Mouse (Mus musculus) intestine, embryonic 15.5 days (tissue): ENCODE results near the gene Ptk7. TPM values are rescaled to one million over a fixed set of nuclear protein-coding genes. Genes with fewer than 3 reads are reported as not detected.
A peak's percentile ranks its signal among the peaks of the same experiment; 100 is the strongest.

ENCODE experiments used
- ATAC-seq: fragments of 200-750 bp; cut with Nextera tagmentation; 2 replicates; pipeline ENCODE4 v1.8.0; 2017; ENCODE audit warnings: moderate TSS enrichment, moderate library complexity
- H3K27ac ChIP-seq: fragments of 300-500 bp; sonication (generic); 2 replicates; pipeline ENCODE4 v1.5.1; 2015; ENCODE audit warnings: mild to moderate bottlenecking, inconsistent platforms
- H3K27me3 ChIP-seq: fragments of 300-500 bp; sonication (generic); replicated peaks from 2 replicates; pipeline ENCODE4 v1.6.1; 2015; ENCODE audit warnings: inconsistent platforms
- H3K36me3 ChIP-seq: fragments of 300-500 bp; sonication (generic); 2 replicates; pipeline ENCODE4 v1.6.1; 2015; ENCODE audit warnings: inconsistent platforms
- H3K4me1 ChIP-seq: fragments of 300-500 bp; sonication (generic); replicated peaks from 2 replicates; pipeline ENCODE4 v1.6.1; 2015; ENCODE audit warnings: inconsistent platforms
- H3K4me2 ChIP-seq: fragments of 300-500 bp; sonication (generic); replicated peaks from 2 replicates; pipeline ENCODE4 v1.6.1; 2015; ENCODE audit warnings: mild to moderate bottlenecking, inconsistent platforms
- H3K4me3 ChIP-seq: fragments of 300-500 bp; sonication (generic); replicated peaks from 2 replicates; pipeline ENCODE4 v1.5.1; 2015; ENCODE audit warnings: inconsistent platforms
- H3K9ac ChIP-seq: fragments of 300-500 bp; sonication (generic); 2 replicates; pipeline ENCODE4 v1.6.1; 2015; ENCODE audit warnings: inconsistent platforms
- H3K9me3 ChIP-seq: fragments of 300-500 bp; sonication (generic); 2 replicates; pipeline ENCODE4 v1.6.1; 2016; ENCODE audit warnings: inconsistent platforms
- WGBS: fragments of 180-500 bp; shearing (Covaris S2); methylation state at CpG from one replicate; pipeline ENCODE4 v1.1.7; 2015; 5-methylcytosine and 5-hydroxymethylcytosine counted together
- polyA plus RNA-seq: library from polyadenylated mRNA; unstranded; fragments of >200 nt; fragmentation: Nextera tagmentation; extraction: Ambion mirVana; gene quantifications from 2 replicates; pipeline ENCODE4 v1.2.1, GENCODE M21; 2015

Gene Ptk7
- polyA plus RNA-seq, 1 experiment from 2014 or later: 66.2 TPM

DNA sequence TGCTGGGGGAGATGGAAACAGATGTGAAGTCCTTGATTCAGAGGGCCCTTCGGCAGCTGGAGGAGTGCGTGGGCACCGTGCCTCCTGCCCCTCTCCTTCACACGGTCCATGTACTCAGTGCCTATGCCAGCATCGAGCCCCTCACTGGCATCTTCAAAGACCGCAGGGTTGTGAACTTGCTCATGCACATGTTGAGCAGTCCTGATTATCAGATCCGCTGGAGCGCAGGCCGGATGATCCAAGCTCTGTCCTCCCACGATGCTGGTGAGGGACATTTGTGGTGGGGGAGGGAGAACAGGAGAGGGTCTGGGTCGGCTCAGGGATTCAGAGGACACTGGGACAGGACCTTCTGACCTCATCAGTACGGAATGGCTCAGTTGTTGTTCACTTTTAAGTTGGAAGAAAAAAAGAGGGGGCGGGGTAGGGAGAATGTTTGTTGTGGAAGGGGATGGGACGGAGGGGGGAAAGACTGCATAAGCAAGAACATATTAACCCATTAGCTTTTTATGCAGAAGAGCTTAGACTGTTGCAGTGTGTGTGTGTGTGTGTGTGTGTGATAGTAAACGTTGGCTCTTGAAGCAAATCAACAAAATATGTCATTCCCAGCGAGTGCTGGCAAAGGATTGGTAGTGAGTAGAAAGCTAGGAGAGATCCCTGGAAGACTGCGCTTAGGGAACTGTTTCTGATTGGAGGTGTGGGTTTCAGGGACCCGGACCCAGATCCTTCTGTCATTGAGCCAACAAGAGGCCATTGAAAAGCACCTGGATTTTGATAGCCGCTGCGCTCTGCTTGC lies 22.6 kb upstream of the Ptk7 start:
- Histone ChIP-seq H3K27me3 (no peaks in the 10 kb centered on the region), H3K27ac (no peak overlapping the region), H3K4me2 (peak overlapping the region; percentile 74), H3K4me1 (peaks cover 29% of the 10 kb centered on the region), H3K36me3 (peaks cover 35% of the 10 kb centered on the region), H3K4me3 (peak overlapping the region; percentile 76), H3K9ac (peak overlapping the region; percentile 92), H3K9me3 (no peaks in the 10 kb centered on the region)
- WGBS: 63% methylated on average over 20 of the region's 20 CpGs
- ATAC-seq: no peak

DNA sequence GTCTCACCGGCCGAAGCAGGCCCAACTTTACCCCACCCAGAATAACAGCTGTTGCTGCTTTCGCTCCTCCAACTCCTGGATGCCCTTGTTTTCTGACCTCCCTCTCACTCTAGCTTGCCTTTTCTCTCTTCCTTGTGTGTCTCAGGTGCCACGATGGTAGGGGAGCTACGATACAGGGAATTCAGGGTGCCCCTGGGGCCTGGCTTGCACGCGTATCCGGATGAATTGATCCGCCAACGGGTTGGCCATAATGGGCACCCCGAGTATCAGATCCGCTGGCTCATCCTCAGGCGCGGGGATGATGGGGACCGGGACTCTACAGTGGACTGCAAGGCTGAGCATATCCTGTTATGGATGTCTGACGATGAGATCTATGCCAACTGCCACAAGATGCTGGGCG lies 22.0 kb upstream of the Ptk7 start:
- peak overlapping the region; percentile 97 for H3K27ac ChIP-seq
- H3K27me3 ChIP-seq: no peaks in the 10 kb centered on the region

DNA sequence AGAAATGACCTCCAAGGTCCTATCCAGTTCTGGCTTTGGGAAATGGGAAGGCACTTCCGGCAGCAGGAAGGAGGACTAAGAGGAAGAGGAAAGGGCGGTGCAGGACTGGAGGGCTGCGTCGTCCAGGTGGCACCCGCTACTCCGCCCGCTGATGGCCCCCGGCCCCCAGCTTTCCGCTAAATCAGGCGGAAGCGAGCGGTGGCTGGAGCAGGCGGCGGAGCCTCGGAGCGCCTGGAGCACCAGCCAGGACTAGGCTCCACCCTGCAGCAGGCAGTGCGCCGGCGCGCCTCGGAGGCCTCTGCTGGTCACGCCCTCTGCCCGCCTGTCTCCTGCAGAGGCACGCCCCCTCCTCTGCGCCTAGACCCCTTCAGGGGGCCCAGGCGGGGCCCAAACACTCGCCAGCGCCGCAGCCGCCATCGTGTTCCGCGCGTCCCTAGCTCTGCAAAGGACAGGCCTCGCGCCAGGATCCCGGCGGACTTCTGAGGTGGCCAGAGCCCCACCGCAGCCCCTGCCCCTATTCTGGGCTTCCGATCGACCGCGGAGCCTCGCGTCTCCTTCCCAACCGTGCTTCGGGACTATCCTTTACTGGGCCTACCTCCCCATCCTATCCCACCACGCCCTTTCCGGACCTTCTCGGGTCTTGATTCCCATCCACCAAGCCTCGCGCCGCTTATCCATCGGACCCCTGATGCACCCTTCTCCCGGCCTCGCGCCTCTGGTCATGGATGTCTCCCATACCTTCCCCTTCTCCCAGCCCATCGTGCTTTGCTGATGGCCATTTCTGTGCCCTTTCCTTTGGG lies 21.1 kb upstream of the Ptk7 start, which contains the start of gene Cul7:
TSS of gene Cul7 (plus strand) at position 106 of the 800 bp plus-strand sequence.
- Histone ChIP-seq H3K4me3 (peak within 1 kb of the TSS; percentile 76), H3K27me3 (no peaks in the 10 kb centered on the region), H3K9me3 (no peaks in the 10 kb centered on the region), H3K27ac (peak within 1 kb of the TSS; percentile 97), H3K36me3 (peaks cover 29% of the 10 kb centered on the region), H3K9ac (peak within 1 kb of the TSS; percentile 92), H3K4me2 (peak within 1 kb of the TSS; percentile 74), H3K4me1 (peaks cover 33% of the 10 kb centered on the region)
- 1% methylated on average over 56 of the region's 58 CpGs for WGBS
- ATAC-seq: peak; percentile 94

More for the DNA sequence above, 22.0 kb upstream of the Ptk7 start:
- WGBS: 69% methylated on average over 17 of the region's 17 CpGs
- Histone ChIP-seq H3K36me3 (peaks cover 33% of the 10 kb centered on the region), H3K9me3 (no peaks in the 10 kb centered on the region), H3K4me3 (peak overlapping the region; percentile 76), H3K4me1 (peaks cover 33% of the 10 kb centered on the region), H3K4me2 (peak overlapping the region; percentile 74), H3K9ac (peak overlapping the region; percentile 92)
- no peak for ATAC-seq

DNA sequence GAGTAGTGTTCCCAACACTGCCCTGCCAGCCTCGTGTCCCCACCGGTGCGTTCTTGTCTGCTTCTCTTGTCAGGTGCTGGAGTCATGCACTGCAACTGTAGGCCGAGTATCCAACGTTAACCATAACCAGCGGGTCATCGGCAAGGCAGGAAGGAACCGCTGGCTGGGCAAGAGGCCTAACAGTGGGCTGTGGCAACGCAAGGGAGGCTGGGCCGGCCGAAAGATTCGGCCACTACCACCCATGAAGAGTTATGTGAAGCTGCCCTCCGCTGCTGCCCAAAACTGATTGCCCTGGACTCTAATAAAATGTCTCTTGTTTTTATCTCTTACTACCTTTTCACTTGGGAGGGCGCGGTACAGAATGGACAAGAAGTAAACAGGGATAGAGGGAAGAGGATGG lies 20.5 kb upstream of the Ptk7 start:
- peaks cover 38% of the 10 kb centered on the region for H3K4me1 ChIP-seq
- peak overlapping the region; percentile 76 for H3K4me3 ChIP-seq
- peak overlapping the region; percentile 92 for H3K9ac ChIP-seq
- no peak for ATAC-seq
- H3K4me2 ChIP-seq: peak overlapping the region; percentile 74
- no peaks in the 10 kb centered on the region for H3K9me3 ChIP-seq
- no peaks in the 10 kb centered on the region for H3K27me3 ChIP-seq
- peak overlapping the region; percentile 97 for H3K27ac ChIP-seq
- 30% methylated on average over 15 of the region's 15 CpGs for WGBS
- peaks cover 27% of the 10 kb centered on the region for H3K36me3 ChIP-seq

DNA sequence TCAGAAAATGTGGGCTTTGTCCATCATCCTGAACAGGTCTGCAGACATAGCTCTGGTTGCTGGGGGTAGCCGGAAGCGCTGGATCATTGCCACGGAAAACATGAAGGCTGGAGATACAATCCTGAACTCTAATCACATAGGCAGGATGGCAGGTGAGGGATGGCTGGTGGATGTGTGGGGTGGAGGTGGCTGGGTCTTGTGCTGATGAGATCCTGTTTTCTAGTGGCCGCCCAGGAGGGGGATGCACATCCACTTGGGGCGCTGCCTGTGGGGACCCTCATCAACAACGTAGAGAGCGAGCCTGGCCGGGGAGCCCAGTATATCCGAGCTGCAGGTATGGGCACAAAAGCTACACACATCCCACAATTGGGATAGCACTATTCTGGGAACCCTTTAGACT lies 19.1 kb upstream of the Ptk7 start:
- peaks cover 17% of the 10 kb centered on the region; the same call in 1 of the 2 replicates for H3K36me3 ChIP-seq
- H3K9me3 ChIP-seq: no peaks in the 10 kb centered on the region
- H3K4me3 ChIP-seq: no peak overlapping the region
- H3K4me1 ChIP-seq: peaks cover 43% of the 10 kb centered on the region
- ATAC-seq: no peak
- H3K27ac ChIP-seq: no peak overlapping the region
- WGBS: 93% methylated on average over 9 of the region's 9 CpGs
- no peak overlapping the region for H3K9ac ChIP-seq
- H3K4me2 ChIP-seq: no peak overlapping the region
- H3K27me3 ChIP-seq: no peaks in the 10 kb centered on the region

DNA sequence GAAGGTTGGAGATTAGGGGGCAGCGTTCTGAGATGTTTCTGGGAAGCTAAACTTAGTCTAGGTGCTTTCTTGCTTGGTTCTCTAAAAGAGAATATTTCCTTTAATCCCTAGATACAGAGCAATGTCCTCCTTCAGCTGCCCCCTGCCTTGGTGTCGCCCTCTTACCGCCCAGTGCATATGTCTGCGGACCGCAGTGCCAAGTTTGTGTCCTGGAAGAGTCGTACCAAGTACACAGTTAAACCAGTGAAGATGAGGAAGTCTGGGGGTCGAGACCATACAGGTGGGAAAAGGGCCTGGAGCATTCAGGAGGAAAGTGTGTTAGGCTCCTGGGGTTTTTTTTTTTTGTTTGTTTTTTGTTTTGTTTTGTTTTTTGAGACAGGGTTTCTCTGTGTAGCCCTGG lies 18.0 kb upstream of the Ptk7 start:
- Histone ChIP-seq H3K9me3 (no peaks in the 10 kb centered on the region), H3K4me2 (peak overlapping the region; percentile 73; the same call in 1 of the 2 replicates), H3K36me3 (peaks cover 6% of the 10 kb centered on the region; the same call in 1 of the 2 replicates), H3K4me3 (0 out of 2 replicates have a peak overlapping the region, but pooled peaks have one; percentile 85), H3K9ac (no peak overlapping the region), H3K27ac (no peak overlapping the region), H3K27me3 (no peaks in the 10 kb centered on the region), H3K4me1 (peaks cover 37% of the 10 kb centered on the region)
- 91% methylated on average over 7 of the region's 7 CpGs for WGBS
- ATAC-seq: no peak

DNA sequence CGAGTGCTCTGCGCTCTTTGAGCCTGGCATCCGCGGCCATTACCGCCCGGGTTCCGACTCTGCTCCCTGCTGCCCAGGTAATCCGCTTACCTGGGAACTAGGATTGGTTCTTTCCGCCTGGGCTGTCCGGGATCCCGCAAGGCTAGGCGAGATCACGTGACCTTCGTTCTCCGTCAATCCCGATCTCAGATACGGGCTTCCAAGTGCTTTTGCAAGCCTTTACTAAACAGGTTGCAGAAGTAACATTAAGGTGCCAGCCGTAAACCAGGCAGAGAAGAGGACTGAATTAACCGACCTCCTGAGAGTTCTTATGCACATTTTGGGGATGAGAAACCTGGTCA lies 17.0 kb upstream of the Ptk7 start:
- Histone ChIP-seq H3K27me3 (no peaks in the 10 kb centered on the region), H3K4me1 (peaks cover 27% of the 10 kb centered on the region), H3K4me2 (peak overlapping the region; percentile 73), H3K4me3 (peak overlapping the region; percentile 85), H3K27ac (peak overlapping the region; percentile 89), H3K9me3 (no peaks in the 10 kb centered on the region), H3K36me3 (peaks cover 11% of the 10 kb centered on the region; the same call in 1 of the 2 replicates), H3K9ac (peak overlapping the region; percentile 92)
- under 1% methylated on average over 19 of the region's 19 CpGs for WGBS
- ATAC-seq: peak; percentile 26

DNA sequence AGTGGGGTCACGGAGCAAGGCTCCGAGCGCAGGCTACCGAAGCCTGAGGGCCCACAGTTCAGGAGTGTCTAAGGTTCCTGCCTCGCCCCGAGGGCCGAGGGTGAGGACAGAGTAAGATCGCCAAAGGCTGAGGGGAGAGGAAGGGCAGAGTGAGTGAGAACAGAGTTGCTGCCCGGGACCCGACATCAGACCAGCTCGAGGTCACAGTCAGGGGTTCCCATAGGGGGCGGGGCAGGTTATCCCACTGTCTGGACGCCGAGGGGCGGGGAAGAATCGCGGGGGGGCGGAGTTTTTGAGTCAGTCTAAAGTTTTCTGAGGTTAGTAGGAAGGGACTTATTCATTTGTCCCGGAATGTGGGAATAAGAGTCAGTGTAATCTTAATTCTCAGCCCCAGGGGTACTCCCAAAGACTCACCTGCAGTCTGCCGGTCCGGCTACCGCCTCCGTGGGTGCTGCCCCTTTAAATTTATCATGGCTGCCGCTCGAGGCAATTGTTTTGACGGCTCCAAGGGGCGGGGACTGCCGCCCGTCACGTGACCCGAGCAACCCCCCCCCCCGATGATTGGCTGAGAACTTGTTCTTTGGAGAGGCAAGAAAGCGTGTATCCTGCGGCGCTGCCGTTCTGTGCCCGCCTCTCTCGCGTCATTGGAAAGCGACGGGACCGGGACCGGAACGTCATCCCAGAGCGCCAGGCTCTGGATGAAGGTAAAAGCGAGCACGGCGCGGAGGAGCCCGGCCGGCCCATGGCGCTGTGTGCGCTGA lies 16.4 kb upstream of the Ptk7 start, which contains the start of the genes Klc4 and Mrpl2:
TSS of gene Klc4 (minus strand) at position 462 of the 761 bp plus-strand sequence.
TSS of gene Mrpl2 (plus strand) at position 669 of the 761 bp plus-strand sequence.
- H3K27ac ChIP-seq: peak within 1 kb of the TSS; percentile 89
- peak within 1 kb of the TSS; percentile 85 for H3K4me3 ChIP-seq
- peak within 1 kb of the TSS; percentile 92 for H3K9ac ChIP-seq
- peaks cover 16% of the 10 kb centered on the region; the same call in 1 of the 2 replicates for H3K36me3 ChIP-seq
- WGBS: under 1% methylated on average over 53 of the region's 53 CpGs
- peak; percentile 75 for ATAC-seq
- H3K9me3 ChIP-seq: no peaks in the 10 kb centered on the region
- no peaks in the 10 kb centered on the region for H3K27me3 ChIP-seq
- peak within 1 kb of the TSS; percentile 75 for H3K4me2 ChIP-seq
- H3K4me1 ChIP-seq: peaks cover 24% of the 10 kb centered on the region

DNA sequence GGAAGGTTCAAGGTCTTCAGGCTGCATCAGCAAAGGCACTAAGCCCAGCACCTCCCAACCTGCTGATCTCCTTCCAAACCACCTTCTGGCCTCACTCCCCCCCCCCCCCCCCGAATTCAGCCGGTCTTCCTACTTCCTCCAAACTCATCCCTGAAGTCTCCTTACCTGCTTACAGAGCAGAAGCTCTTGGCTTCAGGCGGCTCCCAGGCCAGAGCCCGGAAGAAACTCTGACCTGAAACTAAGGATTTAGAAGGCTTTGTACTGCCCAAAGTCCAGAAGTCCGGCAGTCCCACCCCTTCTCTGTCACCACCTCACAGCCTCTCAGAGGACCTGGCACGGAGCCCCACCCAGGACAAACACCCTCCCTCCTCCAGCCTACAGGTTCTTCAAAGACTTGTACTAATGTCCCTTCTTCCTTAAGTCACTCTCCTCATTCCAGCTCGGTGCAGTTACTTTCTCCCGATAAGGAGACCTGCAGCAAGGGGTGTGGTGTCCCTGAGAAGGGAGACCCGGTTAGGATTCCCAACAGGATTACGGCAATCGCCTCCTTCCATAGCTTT lies 15.7 kb upstream of the Ptk7 start:
- Histone ChIP-seq H3K27ac (peak overlapping the region; percentile 84), H3K4me3 (peak overlapping the region; percentile 85), H3K4me1 (peaks cover 21% of the 10 kb centered on the region), H3K27me3 (no peaks in the 10 kb centered on the region), H3K4me2 (peak overlapping the region; percentile 75), H3K36me3 (peaks cover 22% of the 10 kb centered on the region; the same call in 1 of the 2 replicates), H3K9me3 (no peaks in the 10 kb centered on the region), H3K9ac (peak overlapping the region; percentile 55)
- ATAC-seq: peak; percentile 82
- 9% methylated on average over 11 of the region's 11 CpGs for WGBS

DNA sequence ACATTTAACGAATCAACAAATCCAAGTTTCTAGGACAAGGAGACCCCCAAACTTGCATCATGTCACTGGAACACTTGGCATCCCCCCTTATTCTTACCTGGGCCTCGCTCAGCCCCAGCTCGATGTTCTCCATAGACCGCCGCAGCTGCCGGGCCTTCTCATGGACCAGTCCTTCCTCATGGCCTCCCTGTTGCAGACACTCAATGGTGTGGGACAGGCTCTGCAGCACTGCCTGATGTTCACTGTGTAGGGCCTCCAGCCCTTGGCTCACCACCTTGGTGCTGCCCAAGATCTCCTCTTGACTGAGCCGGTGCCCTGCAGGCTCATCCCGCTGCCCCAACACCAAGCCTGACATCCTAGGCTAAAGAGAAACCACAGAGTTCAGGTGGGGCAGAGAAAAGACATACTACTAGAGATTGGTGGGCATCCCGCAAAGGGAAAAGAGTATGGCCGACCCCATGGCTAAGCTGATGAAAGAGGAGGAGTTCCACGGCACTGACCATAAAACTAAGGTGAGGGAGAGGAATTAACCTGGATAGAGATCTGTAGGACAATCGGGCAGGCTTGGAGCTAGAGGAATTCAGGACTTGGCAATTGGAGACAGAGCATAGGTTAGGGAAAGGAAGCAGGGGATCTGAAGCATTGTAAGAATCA lies 15.0 kb upstream of the Ptk7 start:
- peak overlapping the region; percentile 85 for H3K4me3 ChIP-seq
- no peaks in the 10 kb centered on the region for H3K9me3 ChIP-seq
- peak overlapping the region; percentile 75 for H3K4me2 ChIP-seq
- H3K4me1 ChIP-seq: peaks cover 17% of the 10 kb centered on the region
- peaks cover 27% of the 10 kb centered on the region; the same call in 1 of the 2 replicates for H3K36me3 ChIP-seq
- WGBS: 75% methylated on average over 12 of the region's 12 CpGs
- H3K9ac ChIP-seq: peak overlapping the region; percentile 55
- no peak for ATAC-seq
- H3K27ac ChIP-seq: peak overlapping the region; percentile 84
- H3K27me3 ChIP-seq: no peaks in the 10 kb centered on the region

DNA sequence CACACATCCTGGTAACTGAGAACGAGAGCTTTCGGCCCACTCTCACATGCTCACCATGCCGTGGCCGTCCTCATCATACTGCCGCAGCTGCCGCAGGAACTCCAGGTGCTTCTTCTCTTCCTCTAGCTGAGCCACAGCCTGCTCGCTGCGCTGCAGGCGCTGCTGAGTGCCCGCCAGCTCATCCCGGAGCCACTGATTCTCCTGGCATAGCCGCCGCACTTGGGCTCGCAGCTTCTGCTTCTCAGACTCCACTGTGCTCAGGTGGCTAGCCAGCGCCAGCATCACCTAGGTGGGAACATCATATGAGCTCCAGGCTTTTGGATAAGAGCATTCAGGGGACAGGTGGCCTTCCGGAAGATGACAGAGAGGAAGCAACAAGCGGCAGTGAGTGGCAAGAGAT lies 12.8 kb upstream of the Ptk7 start:
- no peak overlapping the region for H3K27ac ChIP-seq
- no peak overlapping the region for H3K4me3 ChIP-seq
- H3K36me3 ChIP-seq: peaks cover 23% of the 10 kb centered on the region; the same call in 1 of the 2 replicates
- ATAC-seq: no peak
- H3K4me1 ChIP-seq: peaks cover 15% of the 10 kb centered on the region
- H3K4me2 ChIP-seq: no peak overlapping the region
- H3K9me3 ChIP-seq: no peaks in the 10 kb centered on the region
- WGBS: 89% methylated on average over 17 of the region's 17 CpGs
- H3K9ac ChIP-seq: no peak overlapping the region
- no peaks in the 10 kb centered on the region for H3K27me3 ChIP-seq
